Mouse (Mus musculus) megakaryocyte, embryonic 14.5 days (primary cell): ENCODE results near the gene Ptprg.
"Not testable (repeated sequence)": the region's sequence is repeated elsewhere in the genome, so short reads cannot be mapped to it uniquely, and the experiment has no call there.

ENCODE experiments used
- FLI1 ChIP-seq: IDR thresholded peaks from 2 replicates; pipeline ENCODE4 v1.6.1; 2012; ENCODE audit warnings: low read length, inconsistent platforms, mixed read lengths
- GATA1 ChIP-seq: IDR thresholded peaks from 3 replicates; pipeline ENCODE4 v1.6.1; 2012; ENCODE audit warnings: mixed read lengths, low read length, inconsistent platforms, borderline replicate concordance

DNA sequence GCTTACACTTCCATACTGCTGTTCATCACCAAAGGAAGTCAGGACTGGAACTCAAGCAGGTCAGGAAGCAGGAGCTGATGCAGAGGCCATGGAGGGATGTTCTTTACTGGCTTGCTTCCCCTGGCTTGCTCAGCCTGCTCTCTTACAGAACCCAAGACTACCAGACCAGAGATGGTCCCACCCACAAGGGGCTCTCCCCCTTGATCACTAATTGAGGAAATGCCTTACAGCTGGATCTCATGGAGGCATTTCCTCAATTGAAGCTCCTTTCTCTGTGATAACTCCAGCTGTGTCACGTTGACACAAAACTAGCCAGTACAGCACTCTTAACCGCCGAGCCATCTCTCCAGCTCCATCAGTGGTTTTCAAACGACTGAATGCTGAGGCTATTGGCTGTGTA lies 261.5 kb downstream of the Ptprg start:
- TF ChIP-seq FLI1, GATA1: not testable (repeated sequence)
